Mouse (Mus musculus): ENCODE data around the gene Srpk3.
"Not testable (repeated sequence)": the region's sequence is repeated elsewhere in the genome, so short reads cannot be mapped to it uniquely, and the experiment has no call there.

The Srpk3 gene

GRCm38 (mm10) chrX:73774168-73774760, at the start of gene Srpk3:
TSS of gene Srpk3 (plus strand) at chrX:73774405.
- DNase-seq (ENCODE audit: low spot score): no peak

DNA sequence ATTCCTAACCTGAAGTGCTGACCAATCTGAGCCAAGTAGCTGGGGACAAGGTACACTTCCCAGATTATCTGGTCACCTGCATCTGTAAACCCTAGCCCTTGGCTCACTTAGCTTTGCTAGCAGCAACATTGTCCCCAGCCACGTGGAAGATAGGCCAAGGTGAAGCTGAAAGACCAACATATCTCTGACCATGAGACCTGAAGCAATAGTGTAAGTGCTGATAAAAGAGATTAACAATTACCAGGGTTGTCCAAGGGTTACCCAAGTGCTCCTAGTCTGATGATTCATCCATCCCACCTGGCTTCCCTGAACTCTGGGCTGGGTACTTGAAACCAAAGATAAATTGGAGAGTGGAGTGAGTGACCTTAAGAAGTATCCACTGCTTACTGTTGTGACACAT, 43.3 kb upstream of the Srpk3 start:
- no peak for DNase-seq (ENCODE audit: low spot score)

GRCm38 (mm10) chrX:73738155-73738554, 36.0 kb upstream of the Srpk3 start:
- DNase-seq (ENCODE audit: low spot score): no peak

DNA sequence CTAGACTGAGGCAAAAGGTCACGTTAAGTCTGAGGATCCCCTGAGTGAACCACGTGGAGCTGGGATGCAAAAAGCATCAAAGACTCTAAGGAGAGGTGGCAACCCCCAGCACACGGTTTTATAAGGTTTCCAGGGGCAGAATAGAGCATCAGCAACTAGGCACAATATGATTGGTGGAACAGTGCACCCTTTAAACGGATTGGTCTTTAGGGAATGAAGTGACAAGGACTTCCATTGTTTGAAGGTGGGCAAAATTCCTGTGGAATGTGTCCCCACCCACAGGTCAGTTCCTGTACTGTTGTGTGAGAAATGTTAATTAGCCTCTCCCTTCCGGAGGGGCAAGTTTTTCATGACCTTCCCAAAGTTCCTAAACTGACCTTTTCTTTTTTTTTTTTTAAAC, 35.1 kb upstream of the Srpk3 start:
- no peak for DNase-seq (ENCODE audit: low spot score)

DNA sequence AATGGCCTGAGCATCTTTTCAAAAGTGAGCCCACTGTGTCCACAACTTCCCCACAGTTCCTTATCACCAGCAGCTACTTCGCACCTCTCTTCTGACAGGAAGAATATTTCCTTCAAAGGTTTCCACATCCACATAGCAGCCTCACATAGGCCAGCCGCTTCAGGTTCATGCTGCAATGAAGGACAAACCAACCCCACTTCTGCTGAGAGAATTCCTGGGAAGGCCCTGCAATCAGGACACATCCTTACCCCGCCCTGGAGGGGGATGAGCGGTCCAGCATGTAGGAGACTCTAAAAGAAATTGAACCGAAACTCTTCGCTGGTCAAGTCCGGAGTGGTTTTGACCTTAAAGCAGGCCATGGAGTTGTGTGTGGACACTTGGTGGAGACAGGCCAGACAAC, 34.4 kb upstream of the Srpk3 start:
- DNase-seq (ENCODE audit: low spot score): not testable (repeated sequence)

DNA sequence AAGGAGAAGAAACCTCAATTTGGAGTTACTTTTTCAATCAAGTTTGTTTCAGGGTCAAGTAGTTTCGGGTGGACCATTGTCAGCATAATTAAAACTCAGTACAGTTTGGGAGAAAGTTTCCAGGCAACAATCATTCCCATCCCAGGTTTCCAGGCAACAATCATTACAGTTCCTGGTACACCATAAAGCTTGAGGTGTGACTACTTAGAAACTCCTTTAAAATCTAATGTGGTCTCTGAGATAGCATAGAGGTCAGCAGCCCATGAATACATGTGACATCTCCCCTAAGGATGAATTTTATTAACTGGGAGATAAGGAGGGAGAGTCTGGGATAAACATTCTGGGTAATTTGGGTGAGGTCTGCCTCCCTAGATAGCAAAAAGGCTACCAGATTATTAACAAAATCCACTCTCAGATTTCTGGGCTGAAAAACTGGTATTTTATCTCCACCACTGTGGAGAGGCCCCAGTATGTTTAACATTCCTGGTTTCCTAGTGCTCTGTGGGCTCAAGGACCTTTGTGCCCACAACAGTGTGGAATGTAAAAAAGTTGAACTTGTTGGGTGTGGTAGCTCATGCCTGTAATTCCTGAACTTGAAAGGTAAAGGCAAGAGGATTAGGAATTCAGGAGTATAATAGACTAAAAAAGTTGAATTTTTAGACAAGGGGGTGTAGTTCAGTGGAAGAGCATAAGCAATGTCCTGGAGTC, 29.3 kb upstream of the Srpk3 start:
- DNase-seq (ENCODE audit: low spot score): no peak

GRCm38 (mm10) chrX:73748977-73749376, 25.2 kb upstream of the Srpk3 start:
- no peak for DNase-seq (ENCODE audit: low spot score)

- no peak for DNase-seq (ENCODE audit: low spot score)
Observed at GRCm38 (mm10) chrX:73756334-73757140, 17.7 kb upstream of the Srpk3 start, which contains the start of gene Plxnb3. TSS of gene Plxnb3 (plus strand) at chrX:73757090.

DNA sequence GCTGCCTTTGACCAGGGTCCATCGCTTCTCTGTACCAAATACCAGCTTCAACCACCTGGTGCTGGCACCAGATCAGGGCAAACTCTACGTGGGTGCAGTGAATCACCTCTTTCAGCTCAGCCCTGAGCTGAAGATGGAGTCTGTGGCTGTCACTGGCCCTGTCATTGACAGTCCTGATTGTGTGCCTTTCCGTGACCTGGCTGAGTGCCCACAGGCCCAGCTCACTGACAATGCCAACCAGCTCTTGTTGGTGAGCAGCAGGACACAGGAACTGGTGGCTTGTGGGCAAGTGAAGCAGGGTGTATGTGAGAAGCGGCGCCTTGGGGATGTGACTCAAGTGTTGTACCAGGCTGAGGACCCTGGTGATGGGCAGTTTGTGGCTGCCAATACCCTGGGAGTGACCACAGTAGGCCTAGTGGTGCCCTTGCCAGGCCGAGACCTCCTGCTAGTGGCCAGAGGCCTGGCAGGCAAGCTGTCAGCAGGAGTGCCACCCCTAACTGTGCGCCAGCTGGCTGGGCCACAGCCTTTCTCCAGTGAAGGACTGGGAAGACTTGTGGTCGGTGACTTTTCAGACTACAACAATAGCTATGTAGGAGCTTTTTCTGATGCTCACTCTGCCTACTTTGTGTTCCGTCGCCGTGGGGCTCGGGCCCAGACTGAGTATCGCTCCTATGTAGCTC, 15.5 kb upstream of the Srpk3 start:
- no peak for DNase-seq (ENCODE audit: low spot score)

DNA sequence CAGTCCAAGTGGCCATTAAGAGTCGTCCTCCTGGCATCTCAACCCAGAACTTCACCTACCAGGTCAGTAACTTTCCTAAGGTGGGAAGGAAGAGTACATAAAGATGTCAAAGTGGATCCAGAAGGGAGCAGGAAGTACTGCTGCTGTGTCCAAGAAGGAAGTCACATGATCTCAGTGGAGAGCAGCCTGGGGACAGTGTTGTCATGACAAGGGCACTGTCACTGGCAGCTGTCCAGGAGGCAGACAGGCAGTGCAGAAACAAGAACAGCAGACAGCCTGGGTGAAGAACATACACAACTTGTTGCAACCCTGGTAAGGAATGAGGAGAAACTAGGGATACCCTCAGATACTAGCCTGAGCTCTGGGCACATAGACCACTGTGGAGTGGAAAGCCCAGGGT, 8.9 kb upstream of the Srpk3 start:
- no peak for DNase-seq (ENCODE audit: low spot score)

GRCm38 (mm10) chrX:73767267-73767666, 6.9 kb upstream of the Srpk3 start:
- no peak for DNase-seq (ENCODE audit: low spot score)

DNA sequence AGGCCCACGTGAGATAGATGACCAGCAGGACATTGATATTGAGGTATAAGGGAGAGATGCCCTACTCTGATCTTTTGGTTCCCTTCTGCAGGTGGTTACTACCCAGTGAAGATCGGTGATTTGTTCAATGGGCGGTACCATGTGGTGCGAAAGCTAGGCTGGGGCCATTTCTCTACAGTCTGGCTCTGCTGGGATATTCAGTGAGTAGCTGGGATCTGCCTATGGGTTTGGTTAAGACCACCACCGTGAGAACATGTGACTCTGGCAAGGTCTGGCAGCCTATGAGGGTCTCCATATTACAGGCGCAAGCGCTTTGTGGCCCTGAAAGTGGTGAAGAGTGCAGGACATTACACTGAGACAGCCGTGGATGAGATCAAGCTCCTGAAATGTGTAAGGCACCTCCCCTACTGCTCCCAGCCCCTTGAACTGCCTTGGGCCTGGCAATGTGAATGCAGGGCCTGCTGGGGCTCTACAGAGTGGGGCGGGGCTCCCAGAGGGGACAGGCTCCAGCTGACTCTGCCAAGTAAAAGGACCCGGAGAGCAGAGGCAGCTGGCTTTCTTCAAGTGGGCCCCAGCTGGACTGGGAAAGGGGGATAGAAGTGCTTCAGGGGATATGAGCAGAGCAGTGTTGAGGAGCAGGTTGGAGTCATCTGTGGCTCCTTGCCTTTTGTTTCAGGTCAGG, 738 bp downstream of the Srpk3 start:
- no peak for DNase-seq (ENCODE audit: low spot score)

DNA sequence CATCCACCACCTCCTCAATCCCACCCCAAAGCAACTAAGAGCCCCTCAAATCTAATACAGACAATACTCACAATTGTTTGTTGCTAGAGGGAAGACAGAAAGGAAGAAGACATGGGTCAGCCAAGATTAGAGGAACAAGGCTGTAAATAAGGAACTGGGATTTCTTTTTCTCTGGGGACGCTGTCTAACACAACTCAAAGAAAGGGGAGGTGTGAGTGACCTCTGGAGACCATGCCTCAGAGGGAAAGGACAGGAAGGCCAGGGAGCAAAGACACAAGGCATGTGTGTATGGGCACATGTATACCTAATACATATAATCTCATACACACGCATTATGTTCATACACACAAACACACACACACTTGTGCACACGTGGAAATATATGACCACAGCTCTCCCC, 8.0 kb downstream of the Srpk3 start:
- no peak for DNase-seq (ENCODE audit: low spot score)

DNA sequence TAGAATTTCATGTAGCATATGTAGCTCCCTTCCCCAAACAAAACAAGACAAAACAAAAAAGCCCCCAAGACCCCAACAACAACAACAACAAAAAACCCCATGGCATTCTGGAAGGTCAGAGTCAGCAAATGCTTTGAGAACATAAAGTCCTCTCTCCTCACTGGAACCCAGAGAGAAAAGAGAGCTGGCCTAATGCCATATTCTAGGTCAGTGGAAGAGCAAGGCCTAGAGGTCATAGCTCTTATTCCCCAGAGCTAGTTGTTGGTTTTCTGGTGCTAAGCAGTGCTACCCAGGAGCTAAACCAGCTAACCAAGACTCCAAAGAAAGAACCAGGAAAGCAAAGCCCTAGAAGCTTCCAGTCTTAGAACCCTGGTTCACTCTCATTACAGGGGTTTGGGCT, 11.5 kb downstream of the Srpk3 start:
- no peak for DNase-seq (ENCODE audit: low spot score)

DNA sequence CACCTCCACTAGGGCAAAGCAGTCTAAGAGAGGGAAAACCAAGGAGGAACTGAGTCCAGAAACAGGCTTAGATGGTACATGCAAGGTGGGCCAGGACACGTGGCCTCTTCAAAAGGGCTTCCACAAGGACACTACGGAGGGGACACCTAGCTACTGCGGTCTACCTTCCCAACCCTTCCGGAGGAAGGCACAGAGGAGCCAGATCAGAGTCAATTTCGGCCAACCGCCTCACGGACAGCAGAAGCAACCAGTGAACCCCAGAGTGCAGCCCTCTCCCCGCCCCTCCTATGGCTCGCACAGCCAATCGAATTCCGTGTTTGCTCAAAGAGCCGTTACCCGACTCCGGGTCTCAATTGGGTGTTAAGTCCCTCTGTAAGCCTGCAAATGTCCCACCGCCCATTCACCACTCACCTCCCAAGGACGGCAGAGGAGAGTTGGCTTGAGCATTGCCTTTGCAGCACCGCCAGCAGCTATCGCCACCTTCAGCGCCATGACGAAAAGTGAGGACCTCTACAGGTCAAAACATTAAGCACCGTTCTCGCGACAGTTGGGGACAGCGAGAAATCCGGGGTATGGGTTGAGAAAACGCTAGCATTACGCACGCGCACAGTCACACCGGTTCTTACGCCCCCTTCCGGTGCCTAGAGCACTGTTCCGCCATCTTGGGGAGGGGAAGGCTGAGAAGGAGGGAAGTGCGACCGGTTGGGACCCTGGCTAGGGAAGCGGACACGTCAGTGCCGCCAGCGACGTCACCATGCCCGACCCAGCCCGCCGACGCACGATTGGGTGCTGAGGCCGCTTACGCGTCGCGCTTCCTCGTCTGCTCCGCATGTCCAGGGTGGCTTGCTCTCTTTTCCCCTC, 12.4 kb downstream of the Srpk3 start, which contains the start of the genes Idh3g and Ssr4:
Idh3g (minus strand) TSS at position 534 of the 861 bp plus-strand sequence.
Ssr4 (plus strand) TSS at position 665 of the 861 bp plus-strand sequence.
- peak; percentile 92 for DNase-seq (ENCODE audit: low spot score)

DNA sequence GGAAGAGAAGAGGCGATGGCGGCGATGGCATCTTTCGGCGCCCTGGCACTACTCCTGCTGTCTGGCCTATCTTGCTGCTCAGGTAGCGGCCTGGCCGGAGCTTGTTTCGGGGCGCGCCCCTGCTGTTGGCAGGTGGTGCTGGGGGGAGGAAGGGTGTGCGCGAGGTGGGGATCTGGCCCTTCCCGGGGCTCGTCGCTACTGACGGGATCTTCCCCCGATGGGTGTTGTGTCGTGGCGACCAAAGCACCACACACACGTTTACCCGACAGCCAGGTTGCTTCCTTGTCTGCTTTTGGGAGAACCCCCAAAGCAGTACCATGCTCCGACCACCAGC, 13.0 kb downstream of the Srpk3 start:
- no peak for DNase-seq (ENCODE audit: low spot score)

- DNase-seq (ENCODE audit: low spot score): no peak
Observed at GRCm38 (mm10) chrX:73788501-73788900, 14.3 kb downstream of the Srpk3 start.

DNA sequence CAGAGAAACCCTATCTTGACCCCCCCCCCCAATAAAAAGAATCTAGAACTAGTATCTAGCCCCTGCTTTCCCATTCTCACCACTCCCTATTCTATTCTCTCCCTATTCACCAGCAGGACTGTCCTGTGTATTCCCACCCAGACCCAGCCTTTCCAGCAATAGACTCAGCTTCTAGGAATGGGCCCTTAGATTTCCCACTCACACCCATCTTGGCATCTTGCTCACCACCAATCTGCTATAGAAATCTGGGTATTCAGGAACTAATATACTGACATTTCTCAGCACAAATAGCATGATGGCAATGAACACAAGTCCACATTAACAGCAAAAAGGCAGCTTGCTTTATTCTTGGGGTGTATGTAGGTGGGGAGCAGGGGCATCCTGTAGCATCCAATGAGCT, 18.8 kb downstream of the Srpk3 start:
- DNase-seq (ENCODE audit: low spot score): no peak

- DNase-seq (ENCODE audit: low spot score): no peak
Observed at GRCm38 (mm10) chrX:73793505-73793904, 19.3 kb downstream of the Srpk3 start.

DNA sequence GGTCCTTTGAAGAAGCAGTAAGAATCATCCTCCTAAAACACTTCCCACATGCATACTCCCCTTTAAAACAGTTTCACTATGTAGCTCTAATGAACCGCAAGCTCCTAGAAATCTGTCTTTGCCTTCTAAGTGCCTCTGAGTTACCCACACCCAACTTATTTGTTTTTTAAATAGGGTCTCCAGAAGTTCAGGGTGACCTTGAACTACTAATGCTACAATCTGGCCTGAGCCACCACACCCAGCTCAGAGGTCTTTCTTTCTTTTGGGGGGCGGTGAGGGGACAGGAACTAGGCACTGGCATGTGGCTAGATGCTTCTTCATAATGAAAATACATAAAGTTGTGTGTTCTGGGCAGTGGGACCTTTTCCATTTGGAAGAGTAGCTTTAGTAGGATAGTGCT, 23.3 kb downstream of the Srpk3 start:
- DNase-seq (ENCODE audit: low spot score): no peak

- DNase-seq (ENCODE audit: low spot score): peak; percentile 48
Observed at GRCm38 (mm10) chrX:73798502-73798901, 24.3 kb downstream of the Srpk3 start.

Data from c-Kit-positive CD71-positive TER-119-positive erythroid progenitor cells, embryonic 14.5 days (primary cell).